Mouse (Mus musculus) right cerebral cortex, postnatal 36 days (tissue): ENCODE measurements around the gene Mis12.

ENCODE experiments used
- DNase-seq, 2 experiments: peaks; one replicate each; pipeline ENCODE4 v3.0.0; 2022; ENCODE audit warnings: low spot score in 2 of 2, mixed read lengths in 1 of 2

Gene Mis12

DNA sequence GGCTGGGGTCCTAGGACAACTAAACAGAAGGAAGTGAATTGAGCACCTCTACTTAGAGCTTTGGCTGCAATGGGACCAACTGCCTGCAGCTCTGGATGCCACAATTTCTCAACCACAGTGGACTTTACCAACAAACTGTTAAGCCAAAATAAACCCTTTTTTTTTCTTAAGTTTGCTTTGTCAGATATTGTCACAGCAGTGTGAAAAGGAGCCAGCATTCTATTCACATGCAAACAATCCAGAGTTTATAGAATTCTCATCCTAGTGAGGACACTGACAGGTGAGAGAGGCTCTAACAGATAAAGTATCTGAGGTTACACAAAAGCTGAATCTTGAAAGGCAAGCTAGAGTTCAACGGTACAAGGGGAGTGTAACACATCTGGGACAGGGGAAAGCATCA lies 2.4 kb upstream of the Mis12 start:
- no peak for DNase-seq

DNA sequence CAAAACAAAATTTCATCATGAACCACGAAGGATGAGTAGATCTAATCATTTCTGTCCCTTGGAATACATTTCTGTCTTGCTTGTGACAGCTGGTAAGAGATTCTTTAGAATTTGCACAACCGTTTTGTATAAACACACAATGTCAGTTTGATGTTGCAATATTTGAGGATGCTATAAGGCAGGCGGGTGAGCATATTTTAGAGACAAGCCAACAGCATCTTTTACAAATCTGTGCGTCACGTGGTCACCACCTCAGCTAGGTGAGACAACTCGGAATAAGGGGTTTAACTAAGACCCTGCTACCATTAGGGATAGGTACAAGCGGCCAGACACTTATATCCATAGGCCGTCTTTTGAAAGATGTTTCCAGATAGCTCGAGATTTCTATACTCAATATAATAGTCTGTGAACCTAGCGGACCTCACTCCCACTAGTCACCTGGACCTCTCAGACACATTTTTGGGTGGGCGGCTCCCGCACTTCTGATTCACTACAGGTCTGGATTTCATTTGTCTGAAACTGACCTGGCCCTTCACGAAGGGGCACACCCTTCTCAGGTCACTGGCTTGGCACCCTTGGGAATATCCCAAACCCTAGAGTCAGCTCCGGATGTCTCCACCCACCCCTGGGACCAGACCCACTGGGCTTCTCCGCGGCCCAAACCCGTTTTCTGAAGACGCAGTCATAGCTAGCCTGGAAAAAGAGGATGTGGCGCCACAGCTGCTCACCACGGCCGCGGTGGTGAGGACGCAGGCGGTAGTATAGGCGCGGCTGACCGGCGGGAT lies 803 bp upstream of the Mis12 start:
- peak in 1 of 2 experiments; percentile 10 for DNase-seq

DNA sequence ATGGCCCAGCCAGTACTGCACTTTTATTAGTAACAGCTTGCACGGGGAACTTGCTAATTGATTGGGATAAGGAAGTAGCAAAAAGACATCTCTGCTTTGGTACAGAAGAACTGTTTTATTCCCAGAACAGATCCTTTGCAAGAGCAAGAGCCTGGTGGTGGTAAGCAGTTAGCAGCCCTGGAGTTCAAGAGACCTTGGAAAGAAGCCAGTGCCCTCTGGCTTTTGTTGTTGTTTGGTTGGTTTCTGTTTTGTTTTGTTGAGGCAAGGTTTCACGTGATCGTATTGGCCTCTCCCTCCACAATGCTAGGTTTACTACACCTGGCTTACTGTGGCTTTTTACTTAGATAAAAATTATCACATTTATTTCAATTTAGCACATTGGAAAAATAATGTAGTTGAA lies 8.9 kb downstream of the Mis12 start:
- no peak for DNase-seq

DNA sequence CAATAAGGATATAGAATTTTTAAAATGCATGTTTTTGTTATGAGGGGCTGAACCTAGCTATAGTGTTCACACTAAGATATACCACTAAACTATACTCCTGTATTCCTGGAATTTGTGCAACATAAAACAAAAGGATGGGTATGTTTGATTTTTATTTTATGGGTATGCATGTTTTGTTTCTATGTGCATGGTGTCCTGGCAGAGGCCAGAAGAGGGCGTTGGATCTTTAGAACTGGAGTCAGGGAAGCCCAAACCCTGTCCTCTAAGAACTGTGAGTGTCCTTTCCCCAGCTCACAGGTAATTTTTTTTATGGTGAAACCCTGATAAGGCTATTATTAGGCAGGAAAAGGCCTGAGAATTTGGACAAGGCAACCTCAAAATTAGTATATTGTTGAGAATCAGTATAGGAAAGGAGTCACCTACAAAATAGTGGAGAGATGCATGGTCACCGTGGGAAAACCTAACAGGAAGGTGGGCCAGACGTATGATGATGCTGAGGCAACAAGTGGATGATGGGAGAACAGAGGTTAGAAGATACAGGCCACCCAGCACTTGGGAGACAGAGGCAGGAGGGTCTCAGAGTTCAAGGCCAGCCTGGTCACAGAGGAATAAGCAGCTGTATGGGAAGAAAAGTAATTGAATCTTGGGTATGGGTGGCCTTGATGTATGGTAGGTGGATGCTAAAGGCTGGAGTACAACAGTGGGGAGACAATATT lies 10.2 kb downstream of the Mis12 start:
- DNase-seq: no peak

DNA sequence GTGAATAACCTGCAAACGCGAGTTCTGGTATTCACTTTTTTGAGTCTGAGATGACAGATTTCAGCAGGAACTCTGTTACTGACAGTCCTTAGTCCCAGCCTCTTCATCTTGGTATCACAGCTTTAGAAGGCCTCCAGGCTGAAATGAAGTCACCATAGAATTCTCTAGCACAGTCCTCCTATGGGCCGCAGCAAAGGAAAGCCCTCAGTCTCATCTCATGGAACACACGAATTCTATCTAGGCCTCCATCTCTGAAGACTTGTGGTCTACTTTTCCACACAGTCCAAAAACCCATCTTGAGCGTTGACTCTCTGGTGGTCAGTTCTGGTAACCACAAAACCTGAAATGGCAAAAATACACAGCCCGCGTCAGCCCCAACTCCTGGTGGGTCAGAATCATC lies 12.7 kb downstream of the Mis12 start:
- DNase-seq: no peak

DNA sequence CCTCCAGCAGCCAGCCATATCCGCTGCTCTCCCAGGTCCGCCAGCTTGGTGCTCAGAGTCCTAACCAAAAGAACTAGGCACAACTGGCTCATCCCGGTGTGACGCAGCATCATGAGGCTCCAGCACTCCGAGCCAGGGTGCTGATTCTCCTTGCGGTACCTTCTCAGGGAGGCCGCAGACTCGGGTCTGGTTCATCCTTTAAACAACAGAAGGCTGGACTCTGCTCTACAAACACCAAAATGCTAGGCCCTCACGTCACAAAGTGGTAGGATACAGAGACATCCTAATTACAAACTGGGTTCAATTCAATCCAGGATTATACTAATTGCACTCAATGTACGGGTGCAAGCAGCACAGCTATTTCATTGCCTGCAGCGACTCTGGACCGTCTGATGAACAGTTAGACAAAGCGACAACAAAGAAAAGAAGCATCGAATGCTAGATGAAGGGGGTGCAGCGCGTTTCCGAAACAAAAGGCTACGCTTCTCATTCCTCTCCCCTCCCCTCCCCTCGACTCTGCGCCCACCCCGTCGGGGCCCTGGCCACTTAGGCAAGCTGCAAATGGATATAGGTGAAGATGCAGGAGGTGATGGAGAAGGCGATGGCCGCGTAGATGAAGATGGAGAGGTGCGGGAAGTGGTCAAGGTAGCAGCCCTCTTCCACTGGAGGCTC lies 13.2 kb downstream of the Mis12 start:
- DNase-seq: peak; percentile 42 to 43

DNA sequence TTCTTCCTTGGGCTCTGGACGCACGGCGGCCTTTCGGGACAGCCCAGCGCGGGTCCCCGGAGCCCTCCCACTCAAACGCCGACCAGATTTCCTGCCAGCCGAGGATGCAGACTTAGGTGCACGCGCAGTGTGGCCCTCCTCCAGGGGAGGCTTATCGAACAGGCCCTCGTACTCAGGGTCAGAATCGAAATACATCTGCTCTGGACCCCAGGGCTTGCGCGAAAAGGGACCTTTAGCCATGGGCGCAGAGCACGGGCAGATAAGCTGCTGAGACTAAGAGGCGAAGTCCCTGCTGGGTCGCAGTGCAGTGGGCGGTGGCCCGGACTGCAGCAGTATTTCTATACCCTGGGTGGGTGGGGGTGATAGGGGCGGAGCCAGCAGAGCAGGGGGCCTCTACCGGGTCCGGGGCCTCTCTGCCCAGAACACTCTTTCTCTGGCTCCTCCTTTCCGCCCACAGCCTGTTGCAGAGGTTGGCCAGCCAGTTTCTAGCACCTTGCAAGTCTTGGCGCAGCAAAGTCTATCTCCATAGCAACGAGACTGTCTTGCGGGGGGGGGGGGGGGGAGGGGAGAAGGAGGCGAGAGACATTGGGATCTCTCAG lies 13.9 kb downstream of the Mis12 start, which contains the start of gene 6330403K07Rik:
6330403K07Rik (minus strand) TSS at position 351 of the 599 bp plus-strand sequence.
- DNase-seq: peak; percentile 70 to 73

DNA sequence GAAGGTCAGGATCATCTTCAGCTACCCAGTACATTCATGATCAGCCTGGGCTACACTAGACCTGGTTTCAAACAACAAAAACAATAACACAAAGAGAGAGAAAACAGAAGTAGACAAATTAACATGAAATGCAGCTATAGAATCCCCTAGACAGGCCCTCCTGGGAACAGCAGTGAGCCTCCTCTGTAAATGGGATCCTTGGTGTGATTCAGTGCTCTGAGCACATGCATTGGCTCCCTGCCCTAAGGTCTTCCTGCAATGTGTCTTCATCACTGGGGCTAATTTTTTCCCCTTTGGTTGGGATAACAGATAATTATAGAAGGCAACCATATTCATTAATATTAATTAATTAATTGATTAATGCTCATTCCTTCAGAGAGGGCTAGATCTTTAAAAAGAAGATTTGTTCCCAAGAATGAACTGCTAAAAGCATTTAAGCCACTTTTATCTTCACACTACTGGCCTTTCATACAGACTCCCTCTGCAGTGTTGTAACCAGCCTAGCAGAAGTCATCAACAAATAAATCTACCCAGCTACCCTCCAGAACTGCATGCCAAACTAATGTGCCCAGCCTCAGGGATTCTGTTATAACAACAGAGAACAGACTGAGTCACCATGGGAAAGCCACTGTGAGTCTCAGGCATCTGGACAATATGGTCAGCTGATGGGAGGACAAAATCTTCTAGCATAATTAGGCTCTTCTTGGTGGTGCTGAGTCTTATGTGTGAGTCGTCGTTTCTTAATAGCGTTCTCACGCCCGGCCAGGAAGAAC lies 20.3 kb downstream of the Mis12 start:
- DNase-seq: no peak

DNA sequence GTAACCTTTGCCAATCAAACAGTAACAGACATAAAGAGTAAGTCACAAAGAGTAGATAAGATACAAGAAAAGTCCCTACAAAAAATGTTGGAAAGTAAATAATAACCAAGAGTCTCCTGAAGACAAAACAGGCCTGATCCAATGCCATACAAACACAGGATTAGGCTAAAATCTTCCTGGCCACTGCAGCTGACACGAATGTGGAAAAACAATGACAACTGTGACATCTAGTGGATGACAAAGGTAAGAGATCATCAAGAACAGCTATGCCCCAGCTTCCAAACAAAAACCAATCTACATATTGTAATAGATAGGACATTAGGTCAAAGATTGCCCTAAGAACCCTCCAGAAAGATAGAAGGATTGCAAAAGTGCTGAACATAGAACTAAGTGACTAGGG lies 33.1 kb downstream of the Mis12 start:
- DNase-seq: no peak

DNA sequence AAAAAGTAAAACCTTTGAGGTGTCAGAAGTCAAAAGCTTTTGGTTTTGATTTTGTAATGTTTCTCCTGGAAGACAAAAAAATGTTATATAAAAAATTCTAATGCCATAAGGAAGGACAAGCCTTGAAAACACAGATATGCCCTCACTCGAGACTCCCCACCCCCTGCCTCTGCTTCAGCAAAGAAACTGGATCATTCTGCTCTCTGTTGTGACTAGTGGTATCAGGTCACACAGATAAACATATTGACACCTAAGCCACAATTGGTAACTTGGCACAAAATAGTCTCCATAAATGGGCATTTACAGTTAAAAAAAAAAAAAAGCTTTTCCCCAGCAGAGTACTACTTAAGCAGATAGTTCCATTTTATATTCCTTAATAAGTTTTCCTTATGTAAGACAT lies 56.9 kb downstream of the Mis12 start:
- DNase-seq: no peak
